Mouse (Mus musculus): Measurements from ENCODE around the gene Kif19a. TPM values are rescaled to one million over a fixed set of nuclear protein-coding genes. Genes with fewer than 3 reads are reported as not detected.

Gene Kif19a
- polyA plus RNA-seq, 1 experiment from 2014 or later, result 0.29 TPM

- H3K36me3 ChIP-seq (ENCODE audit: insufficient read depth), result no peaks in the 10 kb centered on the region
- ATAC-seq (ENCODE audit: insufficient read depth), result peak; percentile 59
- DNase-seq, result peak; percentile 85
- no peak overlapping the region for H3K27ac ChIP-seq (ENCODE audit: low read depth)
- TF ChIP-seq CTCF (IDR thresholded peaks at IDR 0.05; ENCODE audit: low read depth), result peak; percentile 83
- no peaks in the 10 kb centered on the region for H3K9me3 ChIP-seq (ENCODE audit: low read depth, low read length)
- WGBS, result 31% methylated on average over 11 of the region's 11 CpGs
- no peak overlapping the region for H3K4me3 ChIP-seq (ENCODE audit: low read depth, low read length)
- H3K27me3 ChIP-seq (ENCODE audit: insufficient read depth, low read length), result no peaks in the 10 kb centered on the region
- no peak overlapping the region for H3K4me2 ChIP-seq
- H3K9ac ChIP-seq, result no peak overlapping the region
- H3K4me1 ChIP-seq (ENCODE audit: insufficient read depth), result no peaks in the 10 kb centered on the region
These were observed 28.1 kb upstream of the Kif19a start for GRCm38 (mm10) chr11:114736913-114737624.

GRCm38 (mm10) chr11:114740598-114740997 is 24.6 kb upstream of the Kif19a start:
- no peaks in the 10 kb centered on the region for H3K4me1 ChIP-seq (ENCODE audit: insufficient read depth)
- no peaks in the 10 kb centered on the region for H3K9me3 ChIP-seq (ENCODE audit: low read depth, low read length)
- peak; percentile 15 for DNase-seq
- WGBS, result 33% methylated on average over 10 of the region's 10 CpGs
- no peak overlapping the region for H3K27ac ChIP-seq (ENCODE audit: low read depth)
- no peak overlapping the region for H3K4me2 ChIP-seq
- TF ChIP-seq CTCF (IDR thresholded peaks at IDR 0.05; ENCODE audit: low read depth), result no peak
- no peak overlapping the region for H3K4me3 ChIP-seq (ENCODE audit: low read depth, low read length)
- H3K9ac ChIP-seq, result no peak overlapping the region
- no peak for ATAC-seq (ENCODE audit: insufficient read depth)
- H3K36me3 ChIP-seq (ENCODE audit: insufficient read depth), result no peaks in the 10 kb centered on the region
- no peaks in the 10 kb centered on the region for H3K27me3 ChIP-seq (ENCODE audit: insufficient read depth, low read length)

GRCm38 (mm10) chr11:114741451-114741850 is 23.7 kb upstream of the Kif19a start:
- DNase-seq (no peak), ATAC-seq (ENCODE audit: insufficient read depth) (no peak)
- Histone ChIP-seq H3K4me1 (ENCODE audit: insufficient read depth) (no peaks in the 10 kb centered on the region), H3K36me3 (ENCODE audit: insufficient read depth) (no peaks in the 10 kb centered on the region), H3K9me3 (ENCODE audit: low read depth, low read length) (no peaks in the 10 kb centered on the region), H3K4me2 (no peak overlapping the region), H3K27ac (ENCODE audit: low read depth) (no peak overlapping the region), H3K4me3 (ENCODE audit: low read depth, low read length) (no peak overlapping the region), H3K9ac (no peak overlapping the region), H3K27me3 (ENCODE audit: insufficient read depth, low read length) (no peaks in the 10 kb centered on the region)
- TF ChIP-seq CTCF (IDR thresholded peaks at IDR 0.05; ENCODE audit: low read depth), result no peak
- WGBS, result 43% methylated on average over 6 of the region's 6 CpGs

GRCm38 (mm10) chr11:114745134-114745533 is 20.1 kb upstream of the Kif19a start:
- H3K27ac ChIP-seq (ENCODE audit: low read depth), result no peak overlapping the region
- H3K4me2 ChIP-seq, result peak overlapping the region; percentile 27; the same call in 1 of the 2 replicates
- 0% methylated on average over 12 of the region's 12 CpGs for WGBS
- peak; percentile 51; the same call in 1 of the 2 replicates for ATAC-seq (ENCODE audit: insufficient read depth)
- H3K4me1 ChIP-seq (ENCODE audit: insufficient read depth), result no peaks in the 10 kb centered on the region
- no peaks in the 10 kb centered on the region for H3K36me3 ChIP-seq (ENCODE audit: insufficient read depth)
- H3K27me3 ChIP-seq (ENCODE audit: insufficient read depth, low read length), result no peaks in the 10 kb centered on the region
- no peak overlapping the region for H3K9ac ChIP-seq
- TF ChIP-seq CTCF (IDR thresholded peaks at IDR 0.05; ENCODE audit: low read depth), result peak; percentile 99
- H3K4me3 ChIP-seq (ENCODE audit: low read depth, low read length), result no peak overlapping the region
- DNase-seq, result peak; percentile 96
- H3K9me3 ChIP-seq (ENCODE audit: low read depth, low read length), result no peaks in the 10 kb centered on the region

GRCm38 (mm10) chr11:114747564-114748138 is 17.5 kb upstream of the Kif19a start:
- no peak overlapping the region for H3K4me3 ChIP-seq (ENCODE audit: low read depth, low read length)
- TF ChIP-seq CTCF (IDR thresholded peaks at IDR 0.05; ENCODE audit: low read depth), result no peak
- H3K27me3 ChIP-seq (ENCODE audit: insufficient read depth, low read length), result no peaks in the 10 kb centered on the region
- H3K27ac ChIP-seq (ENCODE audit: low read depth), result no peak overlapping the region
- no peak for ATAC-seq (ENCODE audit: insufficient read depth)
- WGBS, result 64% methylated on average over 12 of the region's 12 CpGs
- peak; percentile 13 for DNase-seq
- no peak overlapping the region for H3K4me2 ChIP-seq
- H3K9ac ChIP-seq, result no peak overlapping the region
- no peaks in the 10 kb centered on the region for H3K4me1 ChIP-seq (ENCODE audit: insufficient read depth)
- H3K36me3 ChIP-seq (ENCODE audit: insufficient read depth), result no peaks in the 10 kb centered on the region
- H3K9me3 ChIP-seq (ENCODE audit: low read depth, low read length), result no peaks in the 10 kb centered on the region

GRCm38 (mm10) chr11:114769911-114770310 is 4.7 kb downstream of the Kif19a start:
- Histone ChIP-seq H3K4me3 (ENCODE audit: low read depth, low read length) (no peak overlapping the region), H3K36me3 (ENCODE audit: insufficient read depth) (no peaks in the 10 kb centered on the region), H3K27me3 (ENCODE audit: insufficient read depth, low read length) (peaks cover 4% of the 10 kb centered on the region; the same call in 1 of the 2 replicates), H3K4me1 (ENCODE audit: insufficient read depth) (peaks cover 5% of the 10 kb centered on the region), H3K9ac (no peak overlapping the region), H3K27ac (ENCODE audit: low read depth) (no peak overlapping the region), H3K9me3 (ENCODE audit: low read depth, low read length) (no peaks in the 10 kb centered on the region), H3K4me2 (no peak overlapping the region)
- no peak for TF ChIP-seq CTCF (IDR thresholded peaks at IDR 0.05; ENCODE audit: low read depth)
- peak; percentile 33; the same call in 1 of the 2 replicates for ATAC-seq (ENCODE audit: insufficient read depth)
- peak; percentile 22 for DNase-seq
- whole genome bisulfite sequencing, result 41% methylated on average over 6 of the region's 6 CpGs

- no peak overlapping the region for H3K27ac ChIP-seq (ENCODE audit: low read depth)
- DNase-seq, result no peak
- H3K27me3 ChIP-seq (ENCODE audit: insufficient read depth, low read length), result no peaks in the 10 kb centered on the region
- no peak for TF ChIP-seq CTCF (IDR thresholded peaks at IDR 0.05; ENCODE audit: low read depth)
- no peaks in the 10 kb centered on the region for H3K9me3 ChIP-seq (ENCODE audit: low read depth, low read length)
- H3K4me2 ChIP-seq, result no peak overlapping the region
- H3K9ac ChIP-seq, result no peak overlapping the region
- no peaks in the 10 kb centered on the region for H3K36me3 ChIP-seq (ENCODE audit: insufficient read depth)
- no peak for ATAC-seq (ENCODE audit: insufficient read depth)
- H3K4me3 ChIP-seq (ENCODE audit: low read depth, low read length), result no peak overlapping the region
- WGBS, result 57% methylated on average over 2 of the region's 2 CpGs
- H3K4me1 ChIP-seq (ENCODE audit: insufficient read depth), result no peaks in the 10 kb centered on the region
These were observed 6.7 kb downstream of the Kif19a start for GRCm38 (mm10) chr11:114771896-114772295.
